Mouse (Mus musculus) olfactory bulb, adult 2 months (tissue): Measurements from ENCODE around the gene Cnpy3.

Experiments used
- CTCF ChIP-seq: fragments of 200-500 bp; IDR thresholded peaks from 2 replicates; pipeline ENCODE4 v1.5.1; 2012; ENCODE audit warnings: low read depth, mild to moderate bottlenecking, low read length, moderate library complexity; ENCODE audit not compliant: insufficient read depth
- POLR2A ChIP-seq: fragments of 200-500 bp; IDR thresholded peaks from 2 replicates; pipeline ENCODE4 v1.6.1; 2012; ENCODE audit warnings: mild to moderate bottlenecking, low read depth, low read length, moderate library complexity; ENCODE audit not compliant: insufficient read depth

DNA sequence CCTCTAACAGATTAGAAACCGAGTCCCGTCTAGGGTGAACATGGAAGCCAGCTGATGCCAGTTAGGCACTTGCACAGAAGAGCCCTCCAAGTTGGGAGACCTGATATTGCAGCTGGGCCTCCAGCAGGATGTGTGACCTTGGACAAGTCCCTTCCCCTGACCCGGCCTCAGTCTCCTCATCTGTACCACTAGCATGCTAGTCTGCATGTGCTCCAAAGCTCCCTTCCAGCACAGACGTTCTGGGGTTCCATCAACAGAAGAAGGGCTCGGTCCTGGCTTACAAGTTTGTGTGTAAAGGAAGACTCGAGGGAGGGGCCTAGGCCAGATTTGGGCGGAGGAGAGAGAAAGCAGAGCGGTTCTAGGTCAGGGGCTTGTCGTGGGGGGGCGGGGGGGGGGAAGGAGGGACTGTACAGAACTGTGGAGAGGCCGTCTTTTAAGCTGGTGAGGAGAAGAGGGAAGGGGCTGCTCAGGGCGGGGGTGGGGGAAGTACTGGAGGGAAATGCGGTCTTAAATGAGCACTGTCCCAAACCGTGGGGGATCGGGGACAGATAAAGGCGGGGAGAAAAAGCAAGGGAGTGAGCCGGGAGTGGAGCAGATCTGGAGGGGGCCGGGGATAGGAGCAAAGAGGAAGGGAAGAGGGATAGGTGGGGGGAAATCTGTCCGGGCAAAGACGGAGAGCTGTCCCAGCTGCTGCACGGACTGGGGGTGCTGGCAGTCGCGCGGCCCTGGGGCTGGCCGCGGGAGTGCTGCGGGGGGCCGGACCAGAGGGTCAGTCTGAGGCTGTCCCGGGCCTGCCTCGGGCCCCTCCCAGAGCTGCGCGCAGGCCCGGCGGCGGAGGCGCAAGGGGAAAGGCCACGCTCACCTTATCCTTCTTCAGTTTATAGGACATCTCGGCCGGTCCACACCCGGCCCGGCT, 47.8 kb downstream of the Cnpy3 start:
- TF ChIP-seq POLR2A (no peak), CTCF (no peak)
